Mouse (Mus musculus): ENCODE data around the gene Dido1.
A peak's percentile ranks its signal among the peaks of the same experiment; 100 is the strongest.

The Dido1 gene

DNA sequence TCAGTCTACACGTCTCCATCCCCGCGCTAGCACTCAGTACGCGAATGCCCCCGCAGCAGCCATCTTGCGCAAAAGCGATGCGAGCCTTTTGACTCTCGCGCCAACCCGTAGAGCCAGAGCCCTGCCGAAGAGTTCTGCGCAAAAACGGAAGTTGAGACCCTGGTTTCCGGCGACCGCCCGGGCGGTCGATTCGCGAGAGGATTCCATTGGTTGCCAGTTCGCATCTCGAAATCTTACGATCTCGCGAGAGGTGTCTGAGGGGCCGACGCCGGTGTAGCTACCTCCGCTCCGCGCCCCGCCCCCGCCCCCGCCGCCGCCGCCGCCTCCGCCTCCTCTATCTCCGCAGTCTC lies at the start of gene Dido1, which contains the start of gene Gid8:
TSS of gene Dido1 (minus strand) at position 77 of the 350 bp plus-strand sequence.
TSS of gene Gid8 (plus strand) at position 195 of the 350 bp plus-strand sequence.
- DNase-seq (ENCODE audit: low spot score): peak; percentile 89

DNA sequence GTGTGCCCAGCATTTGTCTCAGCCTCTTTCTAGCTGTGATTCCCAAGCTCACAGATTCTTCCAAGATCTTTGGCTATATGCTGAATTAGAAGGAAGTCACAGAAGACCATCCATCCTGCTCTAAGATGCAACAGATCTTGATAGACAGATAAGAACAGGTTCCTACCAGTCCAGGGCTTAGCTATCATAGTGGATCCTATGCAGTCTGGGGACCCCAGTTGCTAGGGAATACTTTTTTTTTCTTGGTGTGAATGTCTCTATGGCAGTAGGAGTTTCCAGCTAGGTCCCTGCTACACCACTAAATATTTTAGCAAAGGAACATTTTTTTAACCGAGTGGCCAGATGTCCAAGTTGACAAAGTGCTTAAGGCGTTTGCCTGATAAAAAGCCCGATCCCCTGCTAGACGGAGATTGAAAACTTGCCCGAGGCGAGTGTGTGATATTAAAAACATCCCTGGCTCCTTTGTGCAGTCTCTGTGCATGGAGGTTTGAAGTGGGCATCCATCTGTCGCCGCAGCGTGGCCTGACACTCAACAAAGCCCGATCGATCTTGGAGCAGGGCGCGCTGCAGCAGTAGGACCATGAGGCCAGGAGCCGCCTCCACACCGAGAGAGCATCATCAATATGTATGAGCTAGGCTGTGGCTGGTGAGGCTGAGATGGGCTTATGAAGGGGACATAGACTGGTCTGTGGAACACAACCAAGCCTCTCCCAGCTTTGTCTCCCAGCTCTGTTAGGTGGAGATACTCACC lies 48.9 kb upstream of the Dido1 start:
- no peak for DNase-seq (ENCODE audit: low spot score)

DNA sequence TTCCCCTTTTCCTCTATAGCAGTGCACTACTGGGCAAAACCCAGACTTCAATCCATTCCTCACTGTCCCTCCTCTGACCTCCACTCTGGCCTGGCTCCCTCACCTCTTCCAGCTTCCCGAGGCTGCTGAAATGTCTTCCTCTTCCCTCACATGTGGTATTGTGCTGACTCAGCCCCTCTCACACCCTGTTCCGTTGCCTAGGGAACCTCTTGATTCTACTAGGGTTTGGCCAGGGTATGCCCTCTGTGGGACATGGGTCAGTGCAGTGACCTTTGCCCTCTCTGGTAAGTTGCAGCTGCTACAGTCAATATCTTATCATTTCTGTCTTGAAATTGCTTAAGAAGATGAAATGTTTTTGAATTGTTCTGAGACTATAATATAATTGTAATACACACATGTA lies 47.0 kb upstream of the Dido1 start:
- DNase-seq (ENCODE audit: low spot score): no peak

DNA sequence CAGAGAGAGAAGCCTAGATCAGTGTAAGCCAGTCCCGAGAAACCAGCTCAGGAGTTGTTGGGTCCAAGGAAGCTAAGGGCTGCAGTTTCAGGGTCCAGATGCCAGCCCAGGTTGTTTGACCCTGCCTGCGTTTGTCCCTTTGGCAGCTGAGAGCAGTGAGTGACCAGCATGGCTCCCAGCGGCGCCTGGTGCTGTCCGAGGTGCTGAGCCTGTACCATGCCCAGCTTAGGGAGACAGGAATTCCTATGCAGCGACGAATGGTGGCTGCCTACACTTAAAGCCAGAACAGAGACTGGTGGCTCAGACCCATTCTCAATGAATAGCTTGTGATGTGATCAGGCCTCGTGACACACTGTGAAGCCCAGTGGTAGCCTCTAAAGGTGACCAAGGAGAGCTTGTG lies 46.1 kb upstream of the Dido1 start:
- peak; percentile 30 for DNase-seq (ENCODE audit: low spot score)

DNA sequence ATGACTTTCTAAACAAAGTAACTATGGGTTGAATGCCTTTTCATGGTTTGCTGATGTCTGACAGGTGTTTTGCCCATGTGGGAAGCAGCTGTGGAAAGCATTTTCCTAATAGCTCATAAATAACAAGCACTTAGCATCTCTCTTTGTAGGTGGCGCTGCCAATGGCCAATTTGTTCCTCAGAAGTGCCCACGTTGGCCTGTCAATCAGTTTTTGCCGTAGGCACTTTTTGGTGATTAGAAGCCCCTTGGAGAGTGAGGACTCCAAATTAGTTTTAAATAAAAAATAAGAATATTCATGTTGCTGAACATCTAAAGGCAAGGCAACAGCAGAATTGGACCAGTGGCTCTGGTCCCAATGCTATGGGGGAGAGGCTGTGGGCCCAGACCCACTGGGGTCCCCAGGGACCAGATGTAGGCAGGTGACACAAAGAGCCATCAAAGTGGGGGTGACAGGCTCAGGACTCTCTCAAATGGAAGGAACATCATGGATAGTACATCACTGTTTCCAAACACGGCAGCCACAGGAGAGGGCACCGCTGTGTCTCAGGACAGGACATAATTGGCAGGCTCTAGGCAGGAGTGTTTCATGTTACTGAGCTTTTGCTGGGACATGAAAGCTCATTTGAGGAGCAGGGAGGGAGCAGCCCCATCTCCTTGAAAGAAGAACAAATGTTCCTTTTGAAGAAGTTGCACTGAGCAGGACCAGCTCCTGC lies 45.3 kb upstream of the Dido1 start:
- DNase-seq (ENCODE audit: low spot score): no peak

DNA sequence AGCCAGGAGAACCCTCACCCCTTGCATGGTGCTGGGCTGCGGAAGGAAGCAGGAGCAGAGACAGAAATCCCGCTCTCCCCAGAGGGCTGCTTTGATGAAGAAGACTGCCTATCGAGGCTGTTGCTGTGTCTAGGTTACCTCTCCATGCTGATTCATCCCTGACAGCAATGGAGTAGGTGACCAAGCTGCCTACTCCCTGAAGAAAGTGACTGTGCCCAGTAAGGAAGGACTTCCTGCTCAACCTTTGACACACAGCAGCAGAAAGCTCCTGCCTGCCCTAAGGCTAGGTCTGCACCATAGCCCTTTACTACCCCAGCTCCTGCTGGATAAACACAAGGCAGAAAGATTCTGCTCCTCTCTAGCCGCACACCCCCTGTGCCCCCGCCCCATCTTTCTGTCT lies 39.1 kb upstream of the Dido1 start:
- DNase-seq (ENCODE audit: low spot score): no peak

DNA sequence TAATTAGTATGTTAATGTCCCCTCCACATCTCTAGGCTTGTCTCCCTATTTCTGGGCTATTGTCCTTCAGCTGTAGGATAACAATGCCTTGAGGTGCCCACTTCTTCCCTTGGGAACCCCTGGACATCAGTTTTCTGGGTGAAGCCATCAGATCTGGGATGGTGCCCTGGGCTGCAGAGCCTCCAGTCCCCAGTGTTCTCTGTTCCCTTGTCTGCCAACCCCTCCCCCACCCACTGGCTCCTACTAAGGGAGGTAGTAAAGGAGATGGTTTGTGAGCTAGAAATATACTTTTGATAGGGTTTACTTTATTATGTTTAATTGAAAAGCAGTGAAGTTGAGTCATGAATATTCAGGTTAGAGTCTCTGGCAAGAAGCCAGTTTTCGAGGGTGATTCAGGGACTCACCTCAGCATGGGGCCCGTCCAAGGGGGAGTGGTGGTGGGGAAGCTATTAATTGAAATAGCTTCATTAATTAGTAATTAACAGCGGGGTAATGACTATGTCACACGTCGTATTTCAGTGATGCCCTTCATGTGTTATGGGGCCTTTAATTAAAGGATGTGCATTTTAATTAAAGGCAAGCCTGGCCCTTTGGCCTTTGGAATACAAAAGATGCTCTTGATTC lies 36.9 kb upstream of the Dido1 start:
- no peak for DNase-seq (ENCODE audit: low spot score)

DNA sequence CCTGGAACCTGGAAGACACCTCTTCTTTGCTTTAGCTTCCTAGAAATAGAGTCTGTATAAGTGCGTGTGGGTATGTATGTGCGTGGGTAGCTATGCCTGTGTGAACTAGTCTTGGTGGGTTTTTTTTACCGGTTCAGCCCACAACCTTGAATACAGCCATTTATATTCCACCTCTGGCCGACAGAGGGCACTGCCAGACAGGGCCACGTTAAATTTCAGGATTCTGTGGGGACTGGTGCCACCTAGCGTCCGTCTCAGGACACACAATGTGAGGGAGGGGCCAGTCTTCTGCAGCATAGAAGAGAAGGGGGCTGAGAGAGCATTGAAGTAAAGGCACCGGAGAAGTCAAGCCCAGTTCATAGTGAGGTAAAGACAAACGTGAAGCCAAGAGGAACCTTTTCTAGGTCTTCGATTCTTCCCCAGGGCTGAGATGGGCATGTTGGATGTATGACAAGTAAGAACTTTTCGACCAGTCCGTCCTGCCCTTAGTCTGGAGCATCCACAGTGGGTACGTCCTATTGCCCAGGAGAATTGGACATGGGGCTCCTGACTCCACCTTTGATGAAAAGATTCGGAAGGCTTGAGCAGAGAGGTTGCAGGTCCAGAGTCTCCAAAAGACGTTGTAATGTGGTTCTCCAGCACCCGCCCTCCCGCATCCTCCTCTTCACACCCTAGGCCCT lies 35.6 kb upstream of the Dido1 start:
- DNase-seq (ENCODE audit: low spot score): peak; percentile 42

DNA sequence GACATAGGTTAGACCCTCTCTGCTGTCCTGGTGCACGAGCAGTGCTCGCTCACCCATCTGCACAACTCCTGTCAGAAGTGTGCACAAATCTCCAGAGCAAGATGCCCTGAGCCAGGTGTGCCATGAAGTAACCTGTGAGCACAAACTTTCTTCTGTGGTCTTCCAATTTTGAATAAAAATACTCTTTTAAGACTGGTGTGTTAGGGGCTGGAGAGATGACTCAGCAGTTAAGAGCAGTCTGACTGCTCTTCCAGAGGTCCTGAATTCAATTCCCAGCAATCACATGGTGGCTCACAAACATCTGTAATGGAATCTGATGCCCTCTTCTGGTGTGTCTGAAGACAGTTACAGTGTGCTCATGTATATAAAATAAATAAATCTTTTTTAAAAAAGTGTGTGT lies 33.5 kb upstream of the Dido1 start:
- DNase-seq (ENCODE audit: low spot score): no peak

DNA sequence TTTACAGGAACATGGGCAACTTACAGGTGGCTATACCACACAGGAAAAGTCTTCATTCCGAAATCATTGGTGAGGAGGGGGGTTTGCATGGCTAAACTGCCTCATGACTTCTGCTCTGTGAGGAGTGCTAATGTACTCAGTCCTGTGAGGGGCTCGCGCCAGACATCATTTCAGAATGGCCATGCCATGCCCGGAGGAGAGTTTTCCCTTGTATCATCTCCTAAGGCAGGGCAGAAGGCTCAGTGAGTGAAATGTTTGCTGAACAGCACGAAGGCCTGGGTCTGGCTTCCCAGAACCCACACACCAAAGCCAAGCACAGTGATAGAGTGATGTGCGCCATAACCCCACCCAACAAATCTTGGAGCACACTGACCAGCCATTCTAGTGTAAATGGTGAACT lies 33.0 kb upstream of the Dido1 start:
- no peak for DNase-seq (ENCODE audit: low spot score)

DNA sequence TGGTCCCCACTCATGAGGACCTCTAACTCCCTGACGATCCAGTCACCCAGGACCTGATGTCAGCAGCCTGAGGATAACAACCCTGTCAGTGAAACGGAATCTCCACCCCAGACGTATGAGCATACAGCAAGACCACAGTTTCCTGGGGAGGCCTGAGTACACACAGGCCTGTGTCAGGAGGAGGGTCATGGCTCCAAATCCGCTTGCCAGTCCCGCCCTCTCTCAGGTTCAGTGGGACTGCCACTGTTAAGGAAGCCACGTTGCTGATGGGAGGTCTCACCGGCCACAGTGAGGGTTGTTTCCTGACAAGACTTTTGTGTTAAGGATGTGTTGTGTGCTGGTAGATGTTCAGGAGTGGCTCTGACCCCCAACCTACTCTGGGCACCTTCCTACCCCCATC lies 31.6 kb upstream of the Dido1 start:
- DNase-seq (ENCODE audit: low spot score): no peak

DNA sequence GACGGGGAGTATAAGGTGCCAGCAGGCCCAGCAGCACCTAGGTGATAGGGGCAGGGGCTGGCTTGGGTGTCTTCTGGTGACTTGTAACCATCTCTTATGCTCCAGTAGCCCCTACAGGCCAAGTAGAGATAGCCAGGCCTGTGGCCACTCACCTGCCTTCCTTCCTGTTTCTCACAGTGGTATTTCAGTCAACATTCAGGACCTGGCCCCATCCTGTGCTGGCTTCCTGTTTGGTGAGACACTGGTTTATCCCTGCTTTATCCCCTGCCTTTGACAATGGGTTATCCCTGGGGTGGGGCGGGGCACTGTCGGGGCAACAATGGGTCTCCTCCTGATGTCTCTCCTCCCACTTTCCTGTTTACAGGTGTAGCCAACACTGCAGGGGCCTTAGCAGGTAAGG lies 30.6 kb upstream of the Dido1 start:
- DNase-seq (ENCODE audit: low spot score): no peak

DNA sequence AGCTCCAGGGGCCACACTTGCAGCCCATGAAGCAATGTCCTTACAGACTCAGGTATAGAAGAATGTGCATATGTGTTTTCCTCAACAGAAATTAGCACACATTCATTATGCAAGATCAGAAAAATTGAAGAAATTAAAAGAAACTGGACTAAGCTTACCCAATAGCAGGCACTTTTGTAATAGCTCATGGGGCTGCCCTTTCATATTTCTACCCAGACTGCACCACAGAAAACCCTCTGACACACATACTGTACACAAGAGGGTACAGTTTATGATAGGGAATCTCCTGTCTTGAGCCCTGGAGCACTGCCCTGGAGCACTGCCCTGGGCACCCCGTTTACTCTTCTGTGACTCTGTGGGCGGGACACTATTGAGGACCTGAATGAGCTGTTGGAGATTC lies 28.2 kb upstream of the Dido1 start:
- DNase-seq (ENCODE audit: low spot score): no peak

DNA sequence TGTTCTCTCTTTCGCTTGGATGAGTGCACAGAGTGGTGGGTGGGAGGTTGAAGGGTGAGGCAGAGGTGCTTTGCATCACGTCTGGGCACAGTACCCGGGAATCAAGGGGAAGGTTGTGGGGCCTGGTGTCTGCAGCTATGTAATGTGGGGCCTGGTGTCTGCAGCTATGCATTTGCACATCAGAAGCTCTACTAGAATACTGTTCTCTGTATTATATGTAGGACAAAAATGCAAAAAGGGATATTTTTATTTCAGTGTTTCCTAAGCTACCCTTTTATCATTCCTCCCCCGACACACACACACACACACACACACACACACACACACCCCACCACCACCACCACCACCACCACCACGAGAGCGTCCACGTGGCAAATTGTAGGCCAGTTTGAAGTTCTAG lies 25.4 kb upstream of the Dido1 start:
- DNase-seq (ENCODE audit: low spot score): no peak

DNA sequence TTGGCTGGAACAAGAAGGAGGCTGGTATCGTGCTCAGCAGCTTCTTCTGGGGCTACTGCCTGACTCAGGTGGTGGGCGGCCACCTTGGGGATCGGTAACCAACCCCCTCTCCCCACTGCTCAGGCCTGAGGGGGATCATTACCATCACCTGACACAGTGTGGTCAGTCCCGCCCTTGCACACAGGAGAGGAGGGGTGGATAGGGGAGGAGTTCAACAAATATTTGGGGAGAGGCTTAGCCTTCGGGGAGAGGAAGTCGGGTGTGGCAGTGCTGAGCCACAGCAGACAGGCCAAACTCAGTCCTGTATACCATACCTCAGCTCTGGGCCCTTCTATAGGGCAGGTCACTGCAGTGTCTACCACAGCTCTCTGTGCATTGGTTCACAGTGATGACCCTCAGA lies 22.2 kb upstream of the Dido1 start:
- no peak for DNase-seq (ENCODE audit: low spot score)

DNA sequence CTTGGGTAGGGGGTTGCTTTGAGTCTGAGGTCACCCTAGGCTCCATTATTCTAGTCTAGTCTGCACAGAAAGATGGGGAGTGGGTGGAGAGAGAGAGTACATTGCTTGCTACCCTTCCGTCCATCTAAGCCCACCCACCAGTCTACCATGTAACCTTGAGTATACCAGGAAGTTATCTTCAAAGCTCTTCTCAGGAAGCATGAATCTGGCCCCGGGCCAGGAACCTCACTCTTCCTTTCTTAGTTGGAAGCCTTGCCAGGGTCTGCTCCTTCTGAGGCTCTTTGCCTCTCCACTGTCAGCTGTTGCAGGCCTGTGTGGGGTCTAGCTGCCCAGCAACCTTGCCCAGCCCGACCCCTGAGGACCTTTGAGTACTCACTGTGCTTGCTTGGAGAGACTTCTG lies 21.2 kb upstream of the Dido1 start:
- DNase-seq (ENCODE audit: low spot score): no peak

DNA sequence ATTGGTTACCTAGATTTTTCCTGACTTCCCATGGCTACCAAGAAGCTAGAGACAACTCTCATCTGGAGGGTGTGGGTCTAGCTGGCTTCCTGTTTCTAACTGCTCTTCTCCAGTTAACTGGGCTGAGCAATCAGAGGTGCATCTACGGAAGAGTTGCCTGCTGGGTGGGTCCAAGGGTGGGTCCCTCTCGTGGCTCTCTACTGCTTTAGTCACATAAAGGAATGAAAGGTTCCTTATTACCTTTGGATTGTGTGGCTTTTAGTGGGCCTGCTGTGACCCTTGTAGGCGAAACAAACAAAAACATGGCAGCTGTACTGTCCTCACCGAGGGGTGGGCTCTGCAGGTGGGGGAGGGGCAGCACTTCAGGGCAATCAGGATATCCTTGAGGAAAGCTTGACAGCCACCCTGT lies 17.8 kb upstream of the Dido1 start:
- no peak for DNase-seq (ENCODE audit: low spot score)

DNA sequence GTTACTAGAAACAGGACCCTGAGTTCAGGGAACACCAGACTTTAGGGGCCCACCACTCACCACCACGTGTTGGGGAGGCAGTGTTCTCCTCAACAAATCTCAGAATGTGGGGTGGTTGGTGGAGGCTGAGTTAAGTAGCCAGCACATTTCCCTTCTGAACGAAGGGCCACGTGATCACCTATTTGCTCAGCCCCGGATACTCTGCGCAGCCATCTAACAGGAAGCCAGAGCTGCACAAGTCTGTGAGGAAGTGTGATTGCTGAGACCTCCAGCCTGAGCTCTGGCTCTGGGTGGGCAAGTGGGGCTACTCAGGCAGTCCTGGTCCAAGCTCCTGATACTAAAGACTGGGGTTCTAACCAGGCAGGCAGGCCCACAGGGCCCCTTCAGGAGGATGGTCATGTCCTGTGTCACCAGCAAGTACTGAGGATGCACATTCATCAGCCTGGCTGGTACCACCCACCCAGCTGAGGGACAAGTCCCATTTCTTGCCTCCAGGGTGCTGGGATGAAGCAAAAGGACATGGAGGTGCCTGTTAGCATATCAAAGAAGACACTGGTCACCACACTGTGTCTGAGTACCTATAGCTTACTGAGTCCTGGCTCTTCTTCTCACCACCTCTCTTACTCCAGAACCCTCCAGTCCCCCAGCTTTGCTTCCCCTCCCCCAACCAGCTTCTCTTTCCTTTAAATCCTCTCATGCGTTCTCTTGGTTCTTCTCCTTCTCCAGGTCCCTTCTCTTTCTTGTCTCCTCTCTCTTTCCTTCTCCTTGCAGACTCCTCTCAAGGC lies 17.1 kb upstream of the Dido1 start:
- DNase-seq (ENCODE audit: low spot score): no peak

DNA sequence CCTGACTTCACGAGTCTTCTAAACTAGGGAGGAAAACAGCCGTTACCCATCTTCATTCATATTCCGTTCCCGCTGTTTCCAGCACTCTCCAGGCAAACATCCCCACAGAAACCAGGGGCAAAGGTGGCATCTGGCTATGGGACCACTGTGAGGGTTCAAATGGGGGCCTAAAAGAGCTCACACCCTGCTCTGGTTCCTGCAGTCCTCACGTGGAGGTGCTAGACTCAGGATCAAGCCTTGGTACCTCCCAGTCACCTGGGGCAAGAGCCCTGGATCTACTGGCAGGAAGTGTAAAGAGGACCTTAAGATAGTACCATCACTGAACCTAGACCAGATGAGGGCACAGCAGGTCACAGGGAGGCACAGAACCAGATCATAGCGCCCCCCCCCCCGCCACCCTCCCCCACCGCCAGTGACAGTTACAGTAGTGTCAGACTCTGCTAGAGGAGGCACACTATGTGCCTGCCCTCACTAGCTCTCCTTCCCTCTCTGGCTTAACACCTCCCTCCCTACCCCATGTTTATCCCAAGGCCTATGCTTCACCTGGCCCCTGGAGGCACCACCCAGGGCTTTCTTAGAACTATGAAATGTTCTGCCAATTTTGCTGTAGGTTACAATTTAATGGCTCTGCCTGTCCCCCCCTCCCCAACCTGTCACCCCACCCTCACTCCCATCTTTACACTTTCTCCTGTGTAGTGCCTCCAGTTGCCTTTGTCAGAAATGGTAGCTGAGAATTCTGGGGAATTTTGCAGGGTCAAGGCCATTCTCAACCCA lies 16.2 kb upstream of the Dido1 start:
- no peak for DNase-seq (ENCODE audit: low spot score)

DNA sequence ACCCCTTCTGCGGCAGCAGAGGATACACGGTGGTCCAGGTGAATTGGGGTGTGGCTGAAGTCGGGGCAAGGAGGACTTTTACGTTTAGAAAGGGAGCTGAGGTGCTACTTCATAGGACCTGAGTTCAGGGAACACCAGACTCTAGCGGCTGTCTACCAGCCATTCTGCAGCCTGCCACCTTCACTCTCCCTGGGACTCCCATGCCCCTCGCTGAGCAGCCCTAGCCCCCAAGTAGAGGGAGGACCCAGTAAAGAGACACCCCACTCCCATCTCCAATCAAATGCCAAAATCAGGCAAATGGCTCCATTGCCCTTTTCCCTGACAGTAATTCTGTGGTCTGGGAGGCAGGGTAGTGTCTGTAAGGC lies 15.6 kb upstream of the Dido1 start:
- DNase-seq (ENCODE audit: low spot score): no peak

Data from urinary bladder, postnatal 10 days (tissue).